Mouse (Mus musculus) fat pad, adult 2 months (tissue): ENCODE measurements around the gene Gpr142.
A peak's percentile ranks its signal among the peaks of the same experiment; 100 is the strongest.

Experiments used
- DNase-seq: peaks from one replicate; pipeline ENCODE4 v3.0.0-alpha.2; 2011; ENCODE audit warnings: low read depth, low spot score; ENCODE audit errors: extremely low read depth

Gpr142 gene

GRCm38 (mm10) chr11:114797981-114798380 is 743 bp upstream of the Gpr142 start:
- no peak for DNase-seq

GRCm38 (mm10) chr11:114801906-114802305 is 3.2 kb downstream of the Gpr142 start:
- DNase-seq = no peak

- no peak for DNase-seq
Observed at GRCm38 (mm10) chr11:114802540-114803267, 4.0 kb downstream of the Gpr142 start.

GRCm38 (mm10) chr11:114803990-114804389 is 5.3 kb downstream of the Gpr142 start:
- DNase-seq = no peak

- no peak for DNase-seq
Observed at GRCm38 (mm10) chr11:114807025-114807424, 8.3 kb downstream of the Gpr142 start.

- DNase-seq = peak; percentile 21
Observed at GRCm38 (mm10) chr11:114807686-114808427, 9.1 kb downstream of the Gpr142 start.

GRCm38 (mm10) chr11:114809371-114809770 is 10.6 kb downstream of the Gpr142 start:
- no peak for DNase-seq

- DNase-seq = no peak
Observed at GRCm38 (mm10) chr11:114810344-114810743, 11.6 kb downstream of the Gpr142 start.

GRCm38 (mm10) chr11:114812731-114813240 is 14.1 kb downstream of the Gpr142 start:
- DNase-seq = no peak

GRCm38 (mm10) chr11:114814873-114815592 is 16.3 kb downstream of the Gpr142 start:
- DNase-seq = no peak

GRCm38 (mm10) chr11:114816934-114817333 is 18.2 kb downstream of the Gpr142 start:
- DNase-seq = no peak

GRCm38 (mm10) chr11:114818185-114818584 is 19.5 kb downstream of the Gpr142 start:
- no peak for DNase-seq

- DNase-seq = no peak
Observed at GRCm38 (mm10) chr11:114819110-114819509, 20.4 kb downstream of the Gpr142 start.

- DNase-seq = no peak
Observed at GRCm38 (mm10) chr11:114820444-114820843, 21.7 kb downstream of the Gpr142 start.

GRCm38 (mm10) chr11:114821325-114821724 is 22.6 kb downstream of the Gpr142 start:
- no peak for DNase-seq

- no peak for DNase-seq
Observed at GRCm38 (mm10) chr11:114822727-114823126, 24.0 kb downstream of the Gpr142 start.

GRCm38 (mm10) chr11:114823199-114823725 is 24.5 kb downstream of the Gpr142 start:
- DNase-seq = no peak

GRCm38 (mm10) chr11:114826686-114827085 is 28.0 kb downstream of the Gpr142 start:
- no peak for DNase-seq

GRCm38 (mm10) chr11:114829499-114830432 is 31.0 kb downstream of the Gpr142 start:
- no peak for DNase-seq

GRCm38 (mm10) chr11:114830433-114830773 is 31.7 kb downstream of the Gpr142 start:
- DNase-seq = no peak
